Mouse (Mus musculus) fibroblast of lung, adult 2 months (primary cell): ENCODE data around the gene Dnah11.
"Not testable (repeated sequence)": the region's sequence is repeated elsewhere in the genome, so short reads cannot be mapped to it uniquely, and the experiment has no call there.

ENCODE experiments used
- DNase-seq: peaks from one replicate; pipeline ENCODE4 v3.0.0-alpha.2; 2011; ENCODE audit warnings: low read depth

The Dnah11 gene

DNA sequence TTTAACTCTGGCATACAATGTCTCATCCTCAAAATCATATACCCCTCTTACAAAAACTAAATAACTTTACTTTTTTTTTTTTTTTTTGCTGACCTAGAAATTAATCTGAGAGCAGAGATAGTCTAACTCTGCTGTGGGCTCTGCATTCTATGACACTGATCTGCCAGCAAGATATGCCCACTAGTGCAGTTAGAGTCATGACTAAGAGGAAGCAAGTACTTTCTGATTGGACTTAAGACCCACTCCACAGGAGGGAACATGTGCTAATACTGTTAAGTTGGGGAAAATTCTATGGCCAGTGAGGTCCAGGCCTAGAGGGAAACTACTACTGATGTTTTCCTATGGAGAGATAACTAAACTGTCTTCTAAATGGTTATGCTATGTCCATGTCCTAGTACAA, 225.1 kb downstream of the Dnah11 start:
- DNase-seq: no peak

GRCm38 (mm10) chr12:117962698-117963097, 236.1 kb downstream of the Dnah11 start:
- no peak for DNase-seq

DNA sequence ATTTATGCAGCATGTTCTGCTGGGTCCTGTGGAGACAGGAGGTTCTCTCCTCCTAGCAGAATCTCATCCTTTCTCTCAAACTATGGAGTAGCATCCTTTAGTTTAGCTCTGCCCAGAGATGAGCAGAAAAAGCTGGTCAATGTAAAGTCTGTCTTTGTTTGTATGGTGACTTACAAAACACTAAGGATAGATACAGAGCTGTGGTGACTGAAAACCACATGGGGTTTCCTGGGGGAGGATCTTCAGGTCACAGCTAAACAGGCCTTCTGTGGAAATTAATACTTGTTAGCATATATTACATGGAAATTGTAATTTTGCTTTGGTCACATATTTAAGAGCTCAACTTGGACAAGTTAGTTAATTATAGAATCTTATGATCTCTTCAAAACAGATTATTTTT, 239.6 kb downstream of the Dnah11 start:
- no peak for DNase-seq

DNA sequence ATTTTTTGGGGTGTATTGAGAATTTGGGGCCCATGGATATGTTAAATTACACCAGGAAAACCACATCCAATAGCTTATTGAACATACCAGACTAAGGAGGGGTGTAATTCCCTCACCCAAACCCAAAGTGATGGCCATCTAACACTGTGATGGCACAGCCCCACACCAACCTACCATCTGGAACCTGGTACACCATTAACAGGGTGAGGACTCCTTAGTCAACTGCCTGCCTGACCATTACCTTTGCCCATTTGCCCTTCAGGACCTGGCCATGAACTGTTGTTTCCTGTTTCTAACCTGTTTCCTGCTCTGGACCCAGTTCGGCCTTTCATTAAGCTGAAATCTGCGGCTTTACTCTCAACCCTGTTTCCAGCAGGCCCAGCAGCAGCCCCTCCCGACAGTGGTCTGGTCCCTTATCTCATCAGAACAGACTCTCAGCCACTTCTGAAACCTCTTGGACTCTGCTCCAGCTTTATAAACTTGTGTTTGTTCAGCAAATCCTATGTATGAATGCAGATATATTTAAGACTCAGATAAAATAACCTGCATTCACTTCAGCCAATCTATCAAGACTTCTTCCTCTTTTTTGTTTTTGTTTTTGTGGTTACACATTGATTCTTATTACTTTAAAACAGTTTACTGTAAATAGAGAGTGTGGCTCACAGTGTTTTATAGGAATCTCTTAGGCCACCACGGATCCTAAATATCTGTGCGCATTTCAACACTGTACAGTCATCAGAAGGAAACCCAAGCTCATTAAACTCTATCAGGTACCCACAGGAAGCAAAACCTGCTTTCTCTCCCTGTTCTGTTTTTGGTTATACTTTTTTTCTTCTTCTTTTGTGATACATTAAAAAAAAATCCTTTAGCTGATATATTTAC, 251.8 kb downstream of the Dnah11 start:
- no peak for DNase-seq

GRCm38 (mm10) chr12:117941947-117942346, 256.9 kb downstream of the Dnah11 start:
- DNase-seq: no peak

DNA sequence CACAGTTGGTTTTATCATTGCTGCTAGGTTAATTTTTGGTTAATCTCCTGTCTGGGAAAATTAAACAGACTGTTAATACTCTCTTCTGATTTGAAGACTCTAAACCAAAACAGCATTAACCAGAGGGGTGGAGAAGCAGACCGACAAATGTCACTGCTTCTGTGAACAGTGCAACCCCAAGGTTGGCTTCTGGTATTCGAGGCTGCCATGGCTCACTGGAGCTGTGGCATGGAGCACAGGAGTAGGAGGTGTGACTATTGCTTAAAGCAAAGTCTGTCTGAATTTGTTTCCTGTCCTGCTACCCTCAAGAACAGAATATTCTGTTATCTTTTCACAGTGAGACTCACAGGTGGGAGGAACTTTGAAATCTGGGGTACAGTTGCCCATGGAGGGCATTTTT, 260.6 kb downstream of the Dnah11 start:
- DNase-seq: no peak

- DNase-seq: no peak
Observed at GRCm38 (mm10) chr12:117932026-117932425, 266.8 kb downstream of the Dnah11 start.

- no peak for DNase-seq
Observed at GRCm38 (mm10) chr12:117929768-117930167, 269.1 kb downstream of the Dnah11 start.

DNA sequence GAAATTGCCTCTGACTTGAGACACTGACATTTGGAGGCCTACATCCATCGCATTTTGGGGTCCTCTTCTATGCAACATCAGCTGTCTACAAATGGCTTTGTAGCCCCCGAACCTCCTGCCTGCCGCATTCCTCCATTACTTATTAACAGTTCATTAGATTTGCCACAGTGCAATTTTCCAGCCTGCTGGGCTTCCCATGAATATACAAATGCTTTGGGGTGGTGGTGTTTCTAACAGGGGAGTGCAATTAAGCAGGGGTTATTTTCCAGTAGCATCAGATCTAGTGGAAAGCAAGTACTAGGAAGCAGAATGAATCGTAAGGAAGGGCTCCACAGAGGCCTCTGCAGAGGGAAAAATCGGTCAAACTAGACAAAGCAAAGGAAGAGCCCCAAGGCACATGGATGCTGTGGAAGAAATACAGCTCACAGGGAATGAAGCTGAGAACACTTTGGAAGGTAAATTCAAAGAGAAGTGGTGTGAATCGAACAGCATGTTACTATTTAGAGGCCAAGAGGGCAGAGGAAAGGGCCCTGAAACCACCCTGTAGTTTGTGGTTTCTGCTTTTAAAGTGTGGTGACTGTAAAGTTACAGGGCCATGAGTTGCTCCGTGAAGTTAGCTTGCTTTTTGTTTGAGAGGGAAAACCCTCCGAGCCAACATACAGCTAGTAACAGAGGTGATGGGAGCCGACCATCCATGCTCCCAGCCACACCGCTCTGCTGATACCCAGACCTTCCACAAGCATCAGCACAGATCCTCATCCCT, 282.8 kb downstream of the Dnah11 start:
- DNase-seq: no peak

DNA sequence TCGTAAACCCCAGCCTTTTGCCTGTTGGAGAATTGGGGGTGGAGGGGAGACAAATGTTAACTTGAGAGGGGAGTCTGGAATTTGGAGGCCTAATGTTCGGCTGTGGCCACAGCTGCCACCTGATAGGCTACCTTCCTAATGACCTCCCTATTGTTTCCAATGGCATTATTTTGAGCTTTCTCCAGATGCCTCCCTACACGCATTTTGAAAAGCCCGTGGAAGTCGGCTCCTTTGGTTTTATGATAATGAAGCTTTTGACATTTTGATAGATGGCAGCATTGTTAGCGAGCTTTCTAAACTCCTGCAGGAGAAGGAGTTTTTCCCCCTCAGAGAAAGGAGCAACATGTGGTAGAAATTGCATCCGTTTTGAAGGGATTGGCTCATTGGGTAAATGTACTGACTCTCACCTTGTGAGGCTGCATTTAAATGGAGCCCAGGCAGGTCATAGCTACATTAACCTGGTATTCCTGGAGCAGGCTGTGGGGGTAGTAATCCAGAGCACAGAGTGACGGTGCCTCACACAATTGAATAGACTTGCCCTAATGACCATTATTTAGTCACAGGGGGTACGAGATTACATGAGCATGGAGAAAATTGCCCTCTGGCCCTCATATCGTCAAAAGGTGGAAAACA, 284.1 kb downstream of the Dnah11 start:
- no peak for DNase-seq

GRCm38 (mm10) chr12:117911396-117911795, 287.4 kb downstream of the Dnah11 start:
- DNase-seq: no peak

DNA sequence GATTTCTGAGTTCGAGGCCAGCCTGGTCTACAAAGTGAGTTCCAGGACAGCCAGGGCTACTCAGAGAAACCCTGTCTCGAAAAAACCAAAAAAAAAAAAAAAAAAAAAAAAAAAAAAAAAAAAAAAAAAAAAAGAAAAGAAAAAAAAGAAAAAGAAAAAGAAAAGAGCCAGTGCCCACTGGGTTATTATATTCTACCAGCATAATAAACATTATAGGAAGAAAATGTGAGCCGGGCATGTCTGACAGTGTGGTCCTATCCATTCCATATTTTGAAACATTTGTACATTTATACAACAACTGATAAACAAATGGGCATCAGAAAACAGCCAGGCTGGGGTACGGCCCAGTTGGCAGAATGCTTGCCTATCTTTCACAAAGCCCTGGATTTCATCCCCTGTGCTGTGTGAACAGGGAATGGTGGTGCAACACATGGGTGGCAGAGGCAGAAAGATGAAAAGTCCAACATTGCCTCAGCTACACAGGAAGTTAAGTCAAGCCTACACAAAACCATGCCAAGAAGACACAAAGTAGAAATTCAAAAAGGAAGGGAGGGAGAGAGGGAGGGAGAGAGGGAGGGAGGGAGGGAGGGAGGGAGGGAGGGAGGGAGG, 293.5 kb downstream of the Dnah11 start:
- not testable (repeated sequence) for DNase-seq

DNA sequence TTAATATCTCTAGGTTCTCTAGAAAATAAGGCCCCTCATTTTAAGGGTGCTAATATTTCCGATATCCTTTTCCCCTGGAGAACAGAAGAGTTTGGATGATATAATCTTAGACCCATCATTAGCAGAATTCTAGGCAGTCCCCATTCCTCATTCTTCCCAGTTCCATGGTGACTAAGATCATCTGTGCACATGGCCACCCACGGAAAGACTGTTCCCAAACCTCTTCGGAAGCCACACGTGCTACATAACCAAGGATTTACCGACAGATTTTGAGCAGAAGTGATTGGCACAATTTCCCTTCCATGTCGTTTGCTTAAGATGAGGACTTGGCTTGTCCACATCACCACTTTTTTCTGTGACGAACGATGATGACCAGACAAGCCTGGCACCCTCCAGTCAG, 295.2 kb downstream of the Dnah11 start:
- no peak for DNase-seq

GRCm38 (mm10) chr12:117901352-117901751, 297.5 kb downstream of the Dnah11 start:
- not testable (repeated sequence) for DNase-seq

- not testable (repeated sequence) for DNase-seq
Observed at GRCm38 (mm10) chr12:117900798-117901197, 298.0 kb downstream of the Dnah11 start.

- DNase-seq: no peak
Observed at GRCm38 (mm10) chr12:117887422-117887821, 311.4 kb downstream of the Dnah11 start.

DNA sequence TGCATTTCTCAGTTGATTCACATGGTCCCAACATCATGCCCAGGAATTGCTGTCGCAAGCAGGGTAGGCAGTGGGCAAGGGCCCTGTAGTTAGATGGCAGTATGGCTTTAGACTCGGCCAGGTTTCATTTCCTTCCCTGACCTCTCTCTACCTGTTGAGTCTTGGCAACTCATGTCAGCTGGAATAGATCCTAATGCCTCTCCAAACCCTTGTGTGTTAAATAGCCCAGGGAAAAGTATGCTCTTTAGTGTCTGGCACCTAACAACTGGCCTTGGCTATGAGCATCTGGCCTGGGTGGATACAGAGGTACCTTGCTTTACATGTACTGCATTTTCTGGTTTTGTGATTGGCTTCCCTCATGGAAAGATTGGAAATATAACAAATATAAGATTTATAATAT, 314.2 kb downstream of the Dnah11 start:
- DNase-seq: no peak

DNA sequence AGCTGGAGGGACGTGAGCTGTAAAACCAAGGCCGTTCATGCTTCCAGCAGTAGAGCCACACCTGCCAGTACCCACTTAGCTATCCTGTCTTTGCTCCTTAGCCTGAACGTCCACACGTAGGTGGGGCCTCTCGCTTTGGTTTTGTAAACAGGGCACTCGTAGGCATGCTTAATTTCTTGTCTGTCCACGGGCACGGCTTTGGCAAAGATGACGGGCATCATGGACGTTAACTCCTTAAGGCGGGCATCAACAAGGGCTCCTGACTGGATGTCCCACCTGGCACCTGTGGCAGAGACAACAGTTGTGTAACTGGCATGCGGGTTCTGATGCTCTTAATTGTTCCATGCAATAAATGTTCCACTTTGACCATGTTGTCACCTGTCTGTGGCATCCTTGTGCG, 320.5 kb downstream of the Dnah11 start:
- DNase-seq: no peak

DNA sequence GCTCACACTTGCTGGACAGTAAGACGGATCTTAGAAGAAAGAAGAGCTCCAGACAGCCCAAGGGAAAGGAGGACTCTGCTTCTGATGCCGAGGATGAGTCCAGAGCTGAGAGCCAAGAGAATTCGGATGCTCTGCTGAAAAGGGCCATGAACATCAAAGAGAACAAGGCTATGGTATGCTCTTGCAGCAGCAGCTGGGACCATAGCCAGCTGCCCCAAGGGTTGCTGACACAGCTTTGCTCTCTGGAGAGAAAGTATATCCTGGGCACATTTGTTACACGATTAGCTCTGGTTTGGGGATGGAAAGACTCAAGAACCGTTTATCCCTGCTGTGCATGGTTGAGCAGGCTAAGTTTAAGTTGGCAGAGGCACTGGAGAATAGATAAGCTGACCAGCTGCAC, 326.6 kb downstream of the Dnah11 start:
- DNase-seq: no peak

DNA sequence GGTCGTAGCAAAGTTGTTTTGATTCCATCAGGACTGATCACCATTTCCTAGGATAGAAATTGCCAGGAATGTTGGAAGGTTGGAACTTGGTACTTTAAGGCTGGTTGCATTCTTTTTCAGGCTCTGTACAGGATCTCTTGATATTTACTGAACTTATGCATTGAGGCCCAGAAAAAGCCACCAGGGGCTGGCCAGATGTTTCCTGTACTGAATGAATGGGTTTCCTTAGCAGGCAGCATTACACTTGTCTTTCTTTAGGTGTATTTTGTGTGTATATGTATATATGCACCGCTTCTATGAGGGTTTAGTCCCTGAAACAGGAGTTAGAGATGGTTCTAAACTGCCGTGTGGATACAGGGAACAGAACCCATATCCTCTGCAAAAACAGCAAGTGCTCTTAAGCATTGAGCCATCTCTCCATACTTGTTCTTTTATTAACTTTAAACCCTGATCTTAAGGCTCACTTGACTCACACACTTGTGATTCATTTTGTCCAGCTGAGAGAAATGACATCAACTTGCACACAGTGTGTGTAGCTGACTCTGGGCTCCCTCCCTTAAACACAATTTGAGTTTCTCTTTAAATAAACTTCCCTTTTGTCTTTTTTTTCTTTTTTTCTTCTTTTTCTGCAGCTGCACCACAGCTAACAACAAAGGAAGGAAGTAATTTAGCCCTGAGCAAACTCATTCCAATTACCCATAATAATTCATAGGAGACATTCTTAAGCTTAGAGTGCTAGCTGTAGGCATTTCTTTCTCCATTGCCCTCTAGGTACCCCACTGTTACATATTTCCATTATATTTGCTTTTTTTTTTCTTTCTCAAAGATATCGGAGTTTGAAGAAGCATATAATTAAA, 330.9 kb downstream of the Dnah11 start:
- no peak for DNase-seq

- no peak for DNase-seq
Observed at GRCm38 (mm10) chr12:117862655-117863054, 336.2 kb downstream of the Dnah11 start.
